Mouse (Mus musculus) adrenal gland, adult 10 weeks (tissue): ENCODE results near the gene Cdhr5. TPM values are rescaled to one million over a fixed set of nuclear protein-coding genes. Genes with fewer than 3 reads are reported as not detected.

Experiments used
- polyA plus RNA-seq: library from polyadenylated mRNA; stranded (reverse); fragments of 350-450 nt; fragmentation: Illumina TruSeq; extraction: RNeasy Lipid Tissue Mini Kit (QIAGEN cat#74804); gene quantifications from one replicate; pipeline ENCODE4 v1.2.3, GENCODE M21; 2014; ENCODE audit warnings: low read depth, low replicate concordance

Cdhr5 gene
- 1.3 TPM for polyA plus RNA-seq

GRCm38 (mm10) chr7:141276546-141276945, at the start of gene Cdhr5:
TSS of gene Cdhr5 (minus strand) at chr7:141276786.

GRCm38 (mm10) chr7:141291921-141292582, 15.5 kb upstream of the Cdhr5 start, which contains the start of gene Drd4:
TSS of gene Drd4 (plus strand) at chr7:141292006.

GRCm38 (mm10) chr7:141278766-141279590, 2.4 kb upstream of the Cdhr5 start, which contains the start of gene Sct:
TSS of gene Sct (minus strand) at chr7:141279133.

GRCm38 (mm10) chr7:141265739-141266561, 10.6 kb downstream of the Cdhr5 start, which contains the start of gene Irf7:
TSS of gene Irf7 (minus strand) at chr7:141266481.

GRCm38 (mm10) chr7:141228279-141229067, 48.1 kb downstream of the Cdhr5 start, which contains the start of gene Phrf1:
TSS of gene Phrf1 (plus strand) at chr7:141228784.

Other genes starting within 250 kb of the Cdhr5 start
- gene Gm17387, start 247.7 kb downstream of the Cdhr5 start, polyA plus RNA-seq = not detected
- gene B4galnt4, start 215.7 kb downstream of the Cdhr5 start, polyA plus RNA-seq = not detected
- not detected for gene Pkp3, start 198.6 kb downstream of the Cdhr5 start, polyA plus RNA-seq
- not detected for gene Sigirr, start 176.2 kb downstream of the Cdhr5 start, polyA plus RNA-seq
- gene Ano9, start 159.0 kb downstream of the Cdhr5 start, polyA plus RNA-seq = not detected
- gene Ptdss2, start 154.4 kb downstream of the Cdhr5 start, polyA plus RNA-seq = 20.6 TPM
- gene Rnh1, start 103.9 kb downstream of the Cdhr5 start, polyA plus RNA-seq = 5.4 TPM
- 8.7 TPM for gene Hras, start 82.8 kb downstream of the Cdhr5 start, polyA plus RNA-seq
- 0.58 TPM for gene Lrrc56, start 82.6 kb downstream of the Cdhr5 start, polyA plus RNA-seq
- not detected for gene Lmntd2, start 62.7 kb downstream of the Cdhr5 start, polyA plus RNA-seq
- gene Rassf7, start 60.9 kb downstream of the Cdhr5 start, polyA plus RNA-seq = 0.64 TPM
- gene Phrf1, start 48.0 kb downstream of the Cdhr5 start, polyA plus RNA-seq = 17.6 TPM
- gene Irf7, start 10.3 kb downstream of the Cdhr5 start, polyA plus RNA-seq = 19.8 TPM
- gene Sct, start 2.3 kb upstream of the Cdhr5 start, polyA plus RNA-seq = not detected
- gene Drd4, start 15.2 kb upstream of the Cdhr5 start, polyA plus RNA-seq = not detected
- 0.93 TPM for gene Deaf1, start 50.9 kb upstream of the Cdhr5 start, polyA plus RNA-seq
- gene Tmem80, start 51.0 kb upstream of the Cdhr5 start, polyA plus RNA-seq = 18.5 TPM
- not detected for gene Eps8l2, start 62.1 kb upstream of the Cdhr5 start, polyA plus RNA-seq
- gene Taldo1, start 115.4 kb upstream of the Cdhr5 start, polyA plus RNA-seq = 37.2 TPM
- gene Gatd1, start 137.3 kb upstream of the Cdhr5 start, polyA plus RNA-seq = 9.3 TPM
- 1.0 TPM for gene Cend1, start 152.7 kb upstream of the Cdhr5 start, polyA plus RNA-seq
- gene Slc25a22, start 161.1 kb upstream of the Cdhr5 start, polyA plus RNA-seq = 2.9 TPM
- gene Pidd1, start 167.2 kb upstream of the Cdhr5 start, polyA plus RNA-seq = 0.23 TPM
- 10.8 TPM for gene Rplp2, start 170.6 kb upstream of the Cdhr5 start, polyA plus RNA-seq
- 15.2 TPM for gene Pnpla2, start 178.4 kb upstream of the Cdhr5 start, polyA plus RNA-seq
- gene Cracr2b, start 184.3 kb upstream of the Cdhr5 start, polyA plus RNA-seq = not detected
- gene Cd151, start 190.6 kb upstream of the Cdhr5 start, polyA plus RNA-seq = 96.8 TPM
- 6.1 TPM for gene Polr2l, start 198.3 kb upstream of the Cdhr5 start, polyA plus RNA-seq
- 1.6 TPM for gene Tspan4, start 198.5 kb upstream of the Cdhr5 start, polyA plus RNA-seq